Mouse (Mus musculus): ENCODE measurements around the gene Slit3. TPM values are rescaled to one million over a fixed set of nuclear protein-coding genes. Genes with fewer than 3 reads are reported as not detected.

Gene Slit3
- total RNA-seq, 2 experiments from 2014 or later: 12.5 to 17.9 TPM

DNA sequence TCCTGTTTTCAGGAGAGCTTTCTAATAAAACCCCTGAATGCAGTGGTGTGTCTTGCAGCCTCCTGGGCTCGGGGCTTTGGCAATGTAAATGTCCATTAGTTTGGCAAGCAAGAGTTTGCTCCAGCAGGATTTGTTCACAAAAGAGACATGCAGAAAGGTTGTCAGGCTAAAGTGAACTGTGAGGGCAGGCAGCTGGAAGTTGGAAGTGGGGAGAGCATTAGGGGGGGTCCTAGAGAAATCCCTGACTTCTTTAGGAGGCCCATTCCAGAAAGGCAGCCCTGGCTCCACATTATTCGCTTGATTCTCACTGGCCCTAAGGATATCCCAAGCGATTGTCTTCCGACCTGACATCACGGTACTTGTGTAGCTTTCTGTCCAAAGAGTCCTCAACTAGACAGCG, 285.5 kb downstream of the Slit3 start:
- no peak for DNase-seq

GRCm38 (mm10) chr11:35407341-35408154, 286.5 kb downstream of the Slit3 start:
- DNase-seq: peak; percentile 31

- DNase-seq: no peak
Measured at GRCm38 (mm10) chr11:35410431-35410830, 289.4 kb downstream of the Slit3 start.

GRCm38 (mm10) chr11:35415768-35416401, 294.9 kb downstream of the Slit3 start:
- DNase-seq: no peak

GRCm38 (mm10) chr11:35416402-35417093, 295.5 kb downstream of the Slit3 start:
- DNase-seq: no peak

DNA sequence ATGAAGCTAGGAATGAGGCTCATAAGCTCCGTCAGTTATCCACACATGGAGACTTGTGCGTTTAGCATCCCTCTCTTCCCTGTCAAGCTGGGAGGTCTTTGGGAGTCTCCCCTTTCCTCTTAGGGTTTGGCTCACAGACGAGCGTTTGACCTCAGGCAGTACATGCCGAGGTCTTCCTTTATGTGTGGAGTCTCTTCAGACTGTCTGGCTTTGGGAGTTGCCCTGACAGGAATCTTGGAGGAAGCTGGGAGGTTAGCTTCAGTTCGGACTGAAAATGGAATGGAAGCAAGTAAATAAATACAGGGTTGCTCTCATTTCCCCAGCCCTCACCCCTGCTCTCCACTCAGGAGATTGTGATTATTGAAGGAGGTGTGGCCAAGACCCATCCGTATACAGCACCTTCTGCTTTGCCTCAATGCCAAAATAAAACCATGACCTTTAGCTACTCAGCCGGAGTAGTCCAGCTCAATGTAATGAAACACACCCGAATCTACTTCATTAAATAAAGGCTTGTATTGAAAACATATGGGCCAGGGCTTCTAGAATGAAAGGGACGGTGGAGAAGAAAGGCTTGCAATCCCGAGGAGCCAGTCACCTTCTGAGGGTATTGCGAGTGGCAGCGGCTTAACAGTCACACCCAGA, 297.0 kb downstream of the Slit3 start:
- no peak for DNase-seq

- DNase-seq: no peak
Measured at GRCm38 (mm10) chr11:35419013-35419412, 298.0 kb downstream of the Slit3 start.

DNA sequence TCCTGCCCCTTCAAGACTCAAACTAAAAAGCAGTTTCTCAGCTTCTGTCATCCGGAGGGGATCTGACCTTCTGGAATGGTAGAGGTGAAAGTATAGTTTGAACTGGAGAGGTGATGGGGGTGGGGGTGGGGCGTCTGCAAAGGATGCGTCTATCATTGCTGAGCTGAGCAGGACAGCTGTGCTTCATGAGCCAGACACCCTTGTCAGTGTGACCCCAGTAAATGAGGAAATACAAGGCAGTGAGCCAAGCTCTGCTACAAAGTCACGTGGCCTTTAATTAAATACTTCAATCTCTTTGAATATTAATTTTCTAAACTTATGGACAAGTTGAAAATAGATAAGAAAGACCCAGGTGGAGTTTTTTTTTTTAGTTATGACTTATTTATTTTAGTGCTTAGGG, 300.7 kb downstream of the Slit3 start:
- no peak for DNase-seq

DNA sequence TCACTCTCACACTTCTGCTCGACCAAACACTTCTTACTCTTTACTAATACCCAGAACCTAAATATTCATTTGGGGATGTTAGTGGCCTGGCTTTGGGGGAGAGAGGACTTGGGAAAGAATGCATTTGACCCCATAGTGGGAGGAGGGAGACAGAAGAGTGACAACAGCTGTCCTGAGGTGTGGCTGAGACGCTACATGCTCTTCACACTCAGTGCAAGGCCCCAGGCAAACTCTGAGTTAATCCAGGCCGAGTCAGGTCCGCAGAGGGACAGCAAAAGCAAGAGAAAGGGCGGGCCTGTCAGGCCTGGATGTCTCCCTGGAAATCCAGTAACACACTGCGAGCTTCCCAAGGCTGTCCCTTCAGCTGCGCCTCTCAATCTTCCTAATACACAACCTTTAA, 307.0 kb downstream of the Slit3 start:
- no peak for DNase-seq

- no peak for DNase-seq
Measured at GRCm38 (mm10) chr11:35431130-35431529, 310.1 kb downstream of the Slit3 start.

- DNase-seq: no peak
Measured at GRCm38 (mm10) chr11:35437510-35437909, 316.5 kb downstream of the Slit3 start.

GRCm38 (mm10) chr11:35440186-35440585, 319.2 kb downstream of the Slit3 start:
- peak; percentile 17 for DNase-seq

DNA sequence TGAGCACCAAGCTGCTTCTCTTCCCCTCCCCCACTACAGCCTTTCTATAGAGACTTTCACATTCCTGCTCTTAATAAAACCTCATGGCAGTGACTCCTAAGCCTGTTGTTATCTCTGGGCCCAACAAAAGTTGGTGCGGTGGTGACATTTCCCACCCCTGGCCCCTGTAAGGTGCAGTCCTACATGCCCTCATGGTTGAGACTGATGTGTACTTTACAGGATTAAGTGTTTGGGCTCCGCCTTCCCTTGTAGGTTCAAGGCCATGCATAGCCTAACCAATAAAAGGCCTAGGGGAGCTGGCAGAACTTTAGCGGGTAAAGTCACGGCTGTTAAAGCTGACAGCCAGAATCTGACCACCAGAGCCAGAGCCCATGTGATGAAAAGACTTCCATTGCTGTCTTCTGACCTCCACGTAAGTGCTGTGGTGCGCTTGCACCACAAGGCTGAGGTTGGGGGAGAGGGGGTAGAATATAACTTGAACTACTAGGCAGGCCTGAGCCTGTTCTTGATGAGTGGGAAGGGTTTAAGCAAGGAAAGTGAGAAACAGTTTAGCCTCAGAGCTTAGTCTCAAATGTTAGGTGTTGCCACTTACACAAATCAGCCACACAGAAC, 323.6 kb downstream of the Slit3 start:
- no peak for DNase-seq

- DNase-seq: no peak
Measured at GRCm38 (mm10) chr11:35447951-35448350, 326.9 kb downstream of the Slit3 start.

DNA sequence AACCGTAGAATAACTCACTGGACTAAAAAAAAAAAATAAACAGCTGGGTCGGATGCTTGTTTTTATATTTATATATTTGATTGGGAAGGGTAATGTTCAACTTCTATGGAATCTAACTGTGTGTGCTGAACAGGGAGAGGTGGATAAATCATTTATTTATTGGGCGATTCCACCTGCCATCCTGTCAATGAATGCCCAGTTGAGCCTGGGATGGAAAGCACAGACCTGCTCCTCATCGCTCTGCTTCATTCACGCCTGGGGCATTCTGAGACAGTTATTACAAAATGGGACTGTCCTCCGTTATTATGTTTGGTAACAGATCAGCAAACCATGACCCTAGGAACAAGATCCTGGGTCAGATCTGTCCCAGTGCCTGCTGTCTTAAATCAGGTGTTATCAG, 328.2 kb downstream of the Slit3 start:
- DNase-seq: no peak

DNA sequence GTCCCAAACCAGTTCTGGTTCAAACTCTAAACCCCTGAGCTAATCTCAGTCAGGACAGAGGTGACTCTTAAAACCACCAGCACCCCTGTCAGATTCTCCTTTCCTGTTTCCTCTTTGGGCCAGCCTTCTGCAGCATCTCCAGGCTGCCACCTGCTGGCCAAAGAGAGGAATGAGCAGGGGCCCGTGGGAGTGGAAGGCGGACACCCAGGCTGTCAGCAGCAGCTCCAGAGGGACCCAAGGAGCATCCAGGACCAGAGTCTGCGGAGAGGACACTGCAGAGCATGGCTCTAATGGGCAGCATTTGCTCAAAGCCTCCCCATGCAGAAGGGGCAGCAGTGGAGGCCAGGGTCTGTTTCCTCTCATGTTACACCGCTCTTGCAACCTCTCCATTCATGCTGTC, 330.6 kb downstream of the Slit3 start:
- peak; percentile 69 for DNase-seq

- DNase-seq: peak; percentile 6
Measured at GRCm38 (mm10) chr11:35452413-35452812, 331.4 kb downstream of the Slit3 start.

GRCm38 (mm10) chr11:35454191-35454725, 333.2 kb downstream of the Slit3 start:
- DNase-seq: no peak

DNA sequence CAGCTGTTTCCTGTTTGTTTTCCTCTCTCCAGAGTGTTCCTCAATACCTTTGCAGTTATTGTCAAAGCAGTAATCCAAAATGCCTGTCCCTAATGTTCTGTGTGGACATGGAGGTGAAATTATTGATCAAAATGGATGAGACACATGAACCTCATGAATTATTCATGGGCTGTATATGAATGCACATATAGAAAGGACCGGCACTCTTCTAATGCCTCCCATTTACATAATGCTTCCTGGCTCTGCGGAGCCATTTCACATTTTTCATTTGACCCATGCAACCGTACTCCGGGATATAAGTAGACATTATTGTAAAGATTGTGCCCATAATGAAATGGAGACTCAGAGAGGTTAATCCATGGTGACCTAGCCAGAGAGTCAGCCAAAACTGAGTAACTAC, 333.8 kb downstream of the Slit3 start:
- no peak for DNase-seq

DNA sequence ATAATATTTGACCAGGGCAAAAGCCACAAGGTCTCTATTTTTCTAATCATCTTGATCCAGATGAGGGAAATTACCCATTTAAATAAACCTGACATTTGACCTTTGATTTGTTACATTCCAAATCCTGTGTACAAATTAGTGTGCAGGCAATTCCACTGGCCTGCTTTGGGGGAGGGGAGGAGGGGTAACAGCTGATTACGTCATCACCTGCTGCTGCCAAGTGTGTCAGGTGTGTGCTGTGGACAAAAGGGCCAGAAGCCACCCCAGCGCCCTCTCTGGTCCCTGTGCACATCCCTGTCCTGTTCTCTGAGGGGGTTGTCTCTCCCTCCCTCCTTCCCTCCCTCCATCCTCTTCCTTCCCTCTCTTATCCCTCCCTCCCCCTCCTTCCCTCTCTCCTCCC, 337.0 kb downstream of the Slit3 start:
- no peak for DNase-seq

GRCm38 (mm10) chr11:35466701-35467100, 345.7 kb downstream of the Slit3 start:
- no peak for DNase-seq

DNA sequence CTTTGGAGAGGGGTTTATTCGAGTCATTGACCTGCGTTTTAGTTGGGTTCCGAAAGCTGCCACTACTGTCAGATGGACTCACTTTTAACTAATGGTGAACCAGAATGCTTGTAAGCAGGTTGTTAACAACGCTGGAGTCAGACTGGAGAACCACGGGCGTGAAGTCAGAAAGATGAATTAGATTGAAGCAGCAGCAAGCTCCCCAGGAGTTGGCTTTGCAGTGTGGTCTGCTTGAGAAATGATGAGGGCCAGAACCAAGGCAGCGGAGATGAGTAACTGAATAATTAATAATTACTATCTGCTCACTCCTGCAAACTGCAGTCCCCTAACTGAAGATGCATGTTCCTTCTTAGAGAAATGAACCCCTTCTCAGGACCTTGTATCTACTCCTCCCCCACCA, 347.8 kb downstream of the Slit3 start:
- no peak for DNase-seq
